Mouse (Mus musculus) heart, adult 11 months (tissue): ENCODE data around the gene Cbx5.

ENCODE experiments used
- DNase-seq: peaks from one replicate; pipeline ENCODE4 v3.0.0; 2022

Gene Cbx5

GRCm38 (mm10) chr15:103172537-103172936 is 67.1 kb downstream of the Cbx5 start:
- peak; percentile 91 for DNase-seq

GRCm38 (mm10) chr15:103171276-103171675 is 68.3 kb downstream of the Cbx5 start:
- DNase-seq, result no peak

GRCm38 (mm10) chr15:103170316-103170679 is 69.3 kb downstream of the Cbx5 start:
- no peak for DNase-seq

- peak; percentile 87 for DNase-seq
These were observed 69.9 kb downstream of the Cbx5 start for GRCm38 (mm10) chr15:103169612-103170315.

- peak; percentile 91 for DNase-seq
These were observed 70.6 kb downstream of the Cbx5 start for GRCm38 (mm10) chr15:103168801-103169611.

- peak; percentile 89 for DNase-seq
These were observed 71.8 kb downstream of the Cbx5 start for GRCm38 (mm10) chr15:103167786-103168185.

GRCm38 (mm10) chr15:103167042-103167615 is 72.5 kb downstream of the Cbx5 start, which contains the start of gene Smug1:
TSS of gene Smug1 (minus strand) at chr15:103167092.
- DNase-seq, result peak; percentile 88

GRCm38 (mm10) chr15:103165924-103166323 is 73.7 kb downstream of the Cbx5 start:
- no peak for DNase-seq

- peak; percentile 96 for DNase-seq
These were observed 74.2 kb downstream of the Cbx5 start for GRCm38 (mm10) chr15:103165379-103165778.

- peak; percentile 99 for DNase-seq
These were observed 76.3 kb downstream of the Cbx5 start for GRCm38 (mm10) chr15:103163182-103163919.

- no peak for DNase-seq
These were observed 82.0 kb downstream of the Cbx5 start for GRCm38 (mm10) chr15:103157585-103157984.

- no peak for DNase-seq
These were observed 82.7 kb downstream of the Cbx5 start for GRCm38 (mm10) chr15:103156890-103157289.

GRCm38 (mm10) chr15:103155366-103156321 is 84.0 kb downstream of the Cbx5 start:
- DNase-seq, result no peak

- no peak for DNase-seq
These were observed 86.6 kb downstream of the Cbx5 start for GRCm38 (mm10) chr15:103152890-103153610.

GRCm38 (mm10) chr15:103152371-103152770 is 87.2 kb downstream of the Cbx5 start:
- no peak for DNase-seq

- DNase-seq, result no peak
These were observed 91.8 kb downstream of the Cbx5 start for GRCm38 (mm10) chr15:103147779-103148178.

GRCm38 (mm10) chr15:103147422-103147690 is 92.3 kb downstream of the Cbx5 start:
- no peak for DNase-seq

GRCm38 (mm10) chr15:103146627-103147421 is 92.8 kb downstream of the Cbx5 start:
- no peak for DNase-seq

- no peak for DNase-seq
These were observed 93.8 kb downstream of the Cbx5 start for GRCm38 (mm10) chr15:103145635-103146299.

GRCm38 (mm10) chr15:103144176-103144575 is 95.4 kb downstream of the Cbx5 start:
- DNase-seq, result no peak
